Mouse (Mus musculus): ENCODE results near the gene Zic5.

Gene Zic5

GRCm38 (mm10) chr14:122479461-122480109 lies 14.1 kb upstream of the Zic5 start:
- no peak for DNase-seq (ENCODE audit: low spot score in 2 of 2)

- no peak for DNase-seq (ENCODE audit: low spot score in 2 of 2)
These were observed 13.1 kb upstream of the Zic5 start for GRCm38 (mm10) chr14:122478574-122479011.

GRCm38 (mm10) chr14:122477971-122478573 lies 12.6 kb upstream of the Zic5 start:
- DNase-seq (ENCODE audit: low spot score in 2 of 2) = no peak

- no peak for DNase-seq (ENCODE audit: low spot score in 2 of 2)
These were observed 11.8 kb upstream of the Zic5 start for GRCm38 (mm10) chr14:122477261-122477671.

GRCm38 (mm10) chr14:122476822-122477215 lies 11.3 kb upstream of the Zic5 start:
- DNase-seq (ENCODE audit: low spot score in 2 of 2) = no peak

GRCm38 (mm10) chr14:122476041-122476821 lies 10.8 kb upstream of the Zic5 start:
- DNase-seq (ENCODE audit: low spot score in 2 of 2) = no peak

GRCm38 (mm10) chr14:122475557-122476040 lies 10.1 kb upstream of the Zic5 start:
- DNase-seq (ENCODE audit: low spot score in 2 of 2) = no peak

GRCm38 (mm10) chr14:122474891-122475556 lies 9.5 kb upstream of the Zic5 start, which contains the start of gene Zic2:
Gene Zic2 (plus strand): TSS chr14:122475435.
- DNase-seq (ENCODE audit: low spot score in 2 of 2) = no peak

- no peak for DNase-seq (ENCODE audit: low spot score in 2 of 2)
These were observed 8.8 kb upstream of the Zic5 start for GRCm38 (mm10) chr14:122474041-122474890.

GRCm38 (mm10) chr14:122473211-122473751 lies 7.8 kb upstream of the Zic5 start:
- no peak for DNase-seq (ENCODE audit: low spot score in 2 of 2)

GRCm38 (mm10) chr14:122472647-122473046 lies 7.2 kb upstream of the Zic5 start:
- DNase-seq (ENCODE audit: low spot score in 2 of 2) = no peak

GRCm38 (mm10) chr14:122472161-122472560 lies 6.7 kb upstream of the Zic5 start:
- DNase-seq (ENCODE audit: low spot score in 2 of 2) = no peak

GRCm38 (mm10) chr14:122471449-122472085 lies 6.1 kb upstream of the Zic5 start:
- DNase-seq (ENCODE audit: low spot score in 2 of 2) = no peak

- no peak for DNase-seq (ENCODE audit: low spot score in 2 of 2)
These were observed 3.7 kb upstream of the Zic5 start for GRCm38 (mm10) chr14:122468971-122469755.

GRCm38 (mm10) chr14:122467926-122468841 lies 2.7 kb upstream of the Zic5 start:
- no peak for DNase-seq (ENCODE audit: low spot score in 2 of 2)

- no peak for DNase-seq (ENCODE audit: low spot score in 2 of 2)
These were observed 1.4 kb upstream of the Zic5 start for GRCm38 (mm10) chr14:122466756-122467362.

- DNase-seq (ENCODE audit: low spot score in 2 of 2) = no peak
These were observed 534 bp upstream of the Zic5 start for GRCm38 (mm10) chr14:122465931-122466490.

GRCm38 (mm10) chr14:122464351-122464762 lies 1.1 kb downstream of the Zic5 start:
- DNase-seq (ENCODE audit: low spot score in 2 of 2) = no peak

Measured in urinary bladder, adult 18-20 months (tissue).